Mouse (Mus musculus): ENCODE data around the gene Tex52. TPM values are rescaled to one million over a fixed set of nuclear protein-coding genes. Genes with fewer than 3 reads are reported as not detected.

The Tex52 gene
- polyA plus RNA-seq (2014; fragmentation: Nextera tagmentation; extraction: Ambion mirVana): 1.1 and 1.7 TPM in 2 replicates

DNA sequence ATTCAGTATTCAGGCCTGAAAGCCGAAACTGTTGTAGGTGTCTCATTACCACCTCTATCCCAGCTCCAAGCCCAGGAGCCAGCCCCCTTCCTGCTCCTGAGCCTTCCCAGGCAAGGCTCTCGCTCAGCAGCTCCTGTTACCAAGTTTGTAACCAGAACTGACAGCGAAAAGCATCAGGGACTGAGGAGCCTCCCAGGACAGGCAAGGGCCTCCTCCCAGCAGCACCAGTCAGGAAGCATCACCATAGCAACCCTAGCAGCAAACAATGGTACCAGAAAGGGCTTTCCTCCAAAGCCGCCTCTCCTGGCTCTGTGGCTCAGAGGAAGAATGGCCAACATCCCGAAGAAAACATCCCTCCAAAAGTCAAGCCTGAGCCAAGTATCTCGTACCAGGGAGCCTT lies at the start of gene Tex52, which contains the start of gene Gm44596:
Gene Tex52 (plus strand): TSS at position 265 of the 400 bp plus-strand sequence.
Gene Gm44596 (plus strand): TSS at position 312 of the 400 bp plus-strand sequence.
- H3K4me2 ChIP-seq (ENCODE audit: low read depth, low read length): no peak within 1 kb of the TSS
- no peaks in the 10 kb centered on the region for H3K9me3 ChIP-seq (ENCODE audit: control insufficient read depth, low read length)
- WGBS: 38% methylated on average over 6 of the region's 6 CpGs
- H3K36me3 ChIP-seq (ENCODE audit: control insufficient read depth, insufficient read depth, low read length): peaks cover 48% of the 10 kb centered on the region
- ATAC-seq (ENCODE audit: low read depth) (peak; percentile 91), DNase-seq (ENCODE audit: low spot score) (peak; percentile 85)
- H3K4me1 ChIP-seq (ENCODE audit: control insufficient read depth, insufficient read depth, low read length): peaks cover 7% of the 10 kb centered on the region
- H3K4me3 ChIP-seq (ENCODE audit: low read depth, low read length): no peak within 1 kb of the TSS
- H3K27ac ChIP-seq (replicated peaks; ENCODE audit: low read depth, low read length): peak within 1 kb of the TSS; percentile 28
- no peak within 1 kb of the TSS for H3K9ac ChIP-seq (ENCODE audit: low read depth, low read length)
- no peaks in the 10 kb centered on the region for H3K27me3 ChIP-seq (replicated peaks; ENCODE audit: control insufficient read depth, insufficient read depth, low read length)

DNA sequence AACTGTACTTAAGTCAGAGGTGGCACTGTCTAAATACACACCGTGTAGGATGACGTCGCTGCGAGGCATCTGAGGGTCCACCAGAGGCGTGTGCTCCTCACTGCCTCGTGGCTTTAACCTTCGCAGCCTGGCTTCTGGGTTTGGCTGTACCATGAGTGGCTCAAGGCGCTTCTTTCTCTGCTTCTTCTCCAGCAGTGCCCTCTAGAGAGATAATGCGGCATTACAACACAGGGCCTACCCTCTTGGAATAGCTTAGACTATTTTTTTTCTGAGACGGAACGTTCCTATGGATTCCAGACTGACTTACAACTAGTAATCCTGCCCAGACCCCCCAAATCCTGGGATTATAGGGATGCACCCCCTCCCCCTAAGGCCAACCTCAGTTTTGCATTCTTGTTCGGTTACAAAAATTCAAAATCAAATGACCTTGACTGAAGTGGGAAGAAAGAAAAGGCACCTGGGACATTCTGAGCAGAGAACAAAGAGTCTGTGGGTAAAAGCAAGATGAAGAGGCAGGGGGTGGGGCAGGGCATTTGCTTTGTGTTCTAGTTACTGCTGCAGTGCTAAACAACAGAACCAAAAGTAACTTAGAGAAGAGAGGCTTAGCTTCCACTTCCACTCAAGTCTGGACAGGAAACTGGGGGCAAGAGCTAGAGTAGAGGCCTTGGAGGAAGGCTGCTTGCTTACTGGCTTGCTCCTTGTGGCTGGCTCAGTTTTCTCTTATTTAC lies 40.7 kb upstream of the Tex52 start:
- H3K9ac ChIP-seq (ENCODE audit: low read depth, low read length): no peak overlapping the region
- DNase-seq (ENCODE audit: low spot score) (peak; percentile 87), ATAC-seq (ENCODE audit: low read depth) (peak; percentile 47)
- no peak overlapping the region for H3K4me3 ChIP-seq (ENCODE audit: low read depth, low read length)
- H3K4me1 ChIP-seq (ENCODE audit: control insufficient read depth, insufficient read depth, low read length): 0 out of 2 replicates have a peak, but pooled peaks cover 9% of the 10 kb centered on the region
- H3K36me3 ChIP-seq (ENCODE audit: control insufficient read depth, insufficient read depth, low read length): peaks cover 59% of the 10 kb centered on the region
- no peak overlapping the region for H3K27ac ChIP-seq (replicated peaks; ENCODE audit: low read depth, low read length)
- H3K4me2 ChIP-seq (ENCODE audit: low read depth, low read length): no peak overlapping the region
- no peaks in the 10 kb centered on the region for H3K27me3 ChIP-seq (replicated peaks; ENCODE audit: control insufficient read depth, insufficient read depth, low read length)
- 17% methylated on average over 12 of the region's 12 CpGs for WGBS
- H3K9me3 ChIP-seq (ENCODE audit: control insufficient read depth, low read length): peaks cover 16% of the 10 kb centered on the region

DNA sequence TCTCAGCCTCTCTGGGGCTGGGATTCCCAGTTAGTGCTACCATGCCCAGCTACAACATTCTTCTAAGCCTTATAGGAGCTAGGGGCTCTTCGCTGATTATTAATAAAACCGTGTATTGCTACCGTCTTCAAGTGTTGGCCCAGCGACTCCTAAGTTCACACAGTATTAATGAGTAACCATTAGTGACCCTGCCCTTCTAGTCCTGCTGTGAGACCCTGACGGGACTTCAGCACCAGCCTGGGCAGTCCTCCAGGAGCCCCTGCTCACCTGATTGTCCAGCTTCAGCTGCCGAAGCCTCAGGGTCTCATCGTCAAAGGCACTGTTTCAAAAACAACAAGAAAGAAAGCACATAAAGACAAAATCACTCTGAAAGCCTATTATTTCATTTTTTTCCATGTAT lies 37.8 kb upstream of the Tex52 start:
- Histone ChIP-seq H3K9me3 (ENCODE audit: control insufficient read depth, low read length) (no peaks in the 10 kb centered on the region), H3K4me1 (ENCODE audit: control insufficient read depth, insufficient read depth, low read length) (0 out of 2 replicates have a peak, but pooled peaks cover 9% of the 10 kb centered on the region), H3K27ac (replicated peaks; ENCODE audit: low read depth, low read length) (no peak overlapping the region), H3K36me3 (ENCODE audit: control insufficient read depth, insufficient read depth, low read length) (peaks cover 42% of the 10 kb centered on the region), H3K27me3 (replicated peaks; ENCODE audit: control insufficient read depth, insufficient read depth, low read length) (no peaks in the 10 kb centered on the region), H3K4me2 (ENCODE audit: low read depth, low read length) (no peak overlapping the region), H3K9ac (ENCODE audit: low read depth, low read length) (no peak overlapping the region), H3K4me3 (ENCODE audit: low read depth, low read length) (no peak overlapping the region)
- whole genome bisulfite sequencing: 85% methylated on average over 7 of the region's 7 CpGs
- ATAC-seq (ENCODE audit: low read depth): no peak
- no peak for DNase-seq (ENCODE audit: low spot score)

DNA sequence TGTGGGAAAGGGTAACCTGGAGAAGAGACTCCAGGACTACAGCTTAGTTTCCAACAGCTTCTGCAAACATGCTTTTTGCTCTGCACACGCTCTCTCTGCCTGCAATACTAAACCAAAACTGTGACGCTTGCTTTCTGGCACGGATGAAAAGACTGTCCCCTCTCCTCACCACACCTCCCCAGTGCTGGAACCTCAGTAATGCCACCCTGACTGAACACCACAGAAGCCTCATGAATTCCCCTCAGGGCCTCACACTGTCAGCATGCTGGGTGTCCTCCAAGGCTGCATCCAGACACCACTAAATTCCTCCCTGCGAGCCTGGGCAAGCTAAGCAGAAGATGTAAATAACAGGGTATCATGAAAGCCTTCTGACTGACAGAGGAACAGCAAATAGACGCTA lies 36.4 kb upstream of the Tex52 start:
- peaks cover 37% of the 10 kb centered on the region for H3K36me3 ChIP-seq (ENCODE audit: control insufficient read depth, insufficient read depth, low read length)
- H3K9me3 ChIP-seq (ENCODE audit: control insufficient read depth, low read length): no peaks in the 10 kb centered on the region
- peak overlapping the region; percentile 35 for H3K27ac ChIP-seq (replicated peaks; ENCODE audit: low read depth, low read length)
- H3K27me3 ChIP-seq (replicated peaks; ENCODE audit: control insufficient read depth, insufficient read depth, low read length): no peaks in the 10 kb centered on the region
- H3K9ac ChIP-seq (ENCODE audit: low read depth, low read length): no peak overlapping the region
- WGBS: 30% methylated on average over 5 of the region's 5 CpGs
- H3K4me3 ChIP-seq (ENCODE audit: low read depth, low read length): no peak overlapping the region
- 0 out of 2 replicates have a peak, but pooled peaks cover 9% of the 10 kb centered on the region for H3K4me1 ChIP-seq (ENCODE audit: control insufficient read depth, insufficient read depth, low read length)
- peak; percentile 90 for DNase-seq (ENCODE audit: low spot score)
- no peak overlapping the region for H3K4me2 ChIP-seq (ENCODE audit: low read depth, low read length)
- ATAC-seq (ENCODE audit: low read depth): peak; percentile 86

DNA sequence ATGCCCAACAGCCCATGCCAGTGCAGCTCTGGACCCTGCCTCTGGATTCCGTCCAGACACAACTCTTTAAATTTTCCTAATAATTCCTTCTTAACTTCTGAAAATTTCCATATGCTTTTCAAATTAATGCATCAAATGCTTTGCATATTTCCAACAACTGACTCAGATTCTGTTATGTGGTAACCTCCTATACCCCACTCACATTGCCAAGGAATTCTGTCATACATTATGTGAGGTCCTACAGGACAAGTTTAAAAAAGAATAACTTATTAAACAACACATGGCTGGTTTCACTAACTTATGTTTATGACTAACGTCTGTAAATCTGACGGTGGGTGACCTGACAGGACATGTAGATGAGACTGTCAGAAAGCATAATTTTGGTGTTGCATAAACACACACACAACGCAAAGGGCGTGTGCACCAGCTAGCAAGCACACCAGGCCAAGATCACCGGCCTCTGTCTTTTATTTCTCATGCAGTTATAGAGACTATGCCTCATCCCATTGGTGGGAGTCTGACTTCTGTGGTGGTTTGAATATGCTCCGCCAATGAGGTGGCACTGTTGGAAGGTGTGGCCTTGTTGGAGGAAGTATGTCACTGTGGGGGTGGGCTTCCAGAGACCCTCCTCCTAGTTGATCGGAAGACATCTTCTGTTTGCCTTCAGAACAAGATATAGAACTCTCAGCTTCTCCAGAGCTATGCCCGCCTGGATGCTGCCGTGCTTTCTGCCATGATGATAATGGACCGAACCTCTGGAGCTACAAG lies 33.1 kb upstream of the Tex52 start:
- H3K4me2 ChIP-seq (ENCODE audit: low read depth, low read length): no peak overlapping the region

DNA sequence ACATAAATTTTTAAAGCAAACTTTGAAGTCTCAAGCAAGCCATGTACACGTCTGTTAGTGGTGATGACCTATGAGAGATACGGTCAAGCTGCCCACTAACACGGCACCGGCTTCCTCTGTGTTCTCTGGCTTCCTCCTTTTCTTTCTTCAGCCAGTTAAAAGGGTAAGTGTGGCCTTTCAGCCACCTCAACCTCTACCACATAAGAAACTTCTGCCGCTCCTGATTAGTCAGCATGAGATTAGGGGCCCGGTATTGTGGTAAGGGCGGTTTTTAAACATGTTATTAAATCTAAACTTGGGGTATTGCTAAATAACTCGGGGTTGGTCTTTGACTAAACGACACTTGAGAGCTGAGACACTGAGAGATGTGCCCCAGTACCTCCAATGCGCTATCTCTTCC lies 29.6 kb upstream of the Tex52 start:
- Histone ChIP-seq H3K4me2 (ENCODE audit: low read depth, low read length) (no peak overlapping the region), H3K27me3 (replicated peaks; ENCODE audit: control insufficient read depth, insufficient read depth, low read length) (no peaks in the 10 kb centered on the region), H3K9me3 (ENCODE audit: control insufficient read depth, low read length) (no peaks in the 10 kb centered on the region), H3K9ac (ENCODE audit: low read depth, low read length) (no peak overlapping the region), H3K27ac (replicated peaks; ENCODE audit: low read depth, low read length) (no peak overlapping the region), H3K36me3 (ENCODE audit: control insufficient read depth, insufficient read depth, low read length) (peaks cover 19% of the 10 kb centered on the region), H3K4me1 (ENCODE audit: control insufficient read depth, insufficient read depth, low read length) (peaks cover 11% of the 10 kb centered on the region; the same call in 1 of the 2 replicates), H3K4me3 (ENCODE audit: low read depth, low read length) (no peak overlapping the region)
- 84% methylated on average over 10 of the region's 10 CpGs for WGBS
- DNase-seq (ENCODE audit: low spot score) (peak; percentile 39), ATAC-seq (ENCODE audit: low read depth) (no peak)

More for the DNA sequence above, 33.1 kb upstream of the Tex52 start:
- 85% methylated on average over 11 of the region's 11 CpGs for WGBS
- DNase-seq (ENCODE audit: low spot score): no peak
- ATAC-seq (ENCODE audit: low read depth): no peak
- Histone ChIP-seq H3K4me3 (ENCODE audit: low read depth, low read length) (no peak overlapping the region), H3K27me3 (replicated peaks; ENCODE audit: control insufficient read depth, insufficient read depth, low read length) (no peaks in the 10 kb centered on the region), H3K36me3 (ENCODE audit: control insufficient read depth, insufficient read depth, low read length) (peaks cover 21% of the 10 kb centered on the region), H3K9ac (ENCODE audit: low read depth, low read length) (no peak overlapping the region), H3K4me1 (ENCODE audit: control insufficient read depth, insufficient read depth, low read length) (peaks cover 12% of the 10 kb centered on the region; the same call in 1 of the 2 replicates), H3K9me3 (ENCODE audit: control insufficient read depth, low read length) (no peaks in the 10 kb centered on the region), H3K27ac (replicated peaks; ENCODE audit: low read depth, low read length) (no peak overlapping the region)

DNA sequence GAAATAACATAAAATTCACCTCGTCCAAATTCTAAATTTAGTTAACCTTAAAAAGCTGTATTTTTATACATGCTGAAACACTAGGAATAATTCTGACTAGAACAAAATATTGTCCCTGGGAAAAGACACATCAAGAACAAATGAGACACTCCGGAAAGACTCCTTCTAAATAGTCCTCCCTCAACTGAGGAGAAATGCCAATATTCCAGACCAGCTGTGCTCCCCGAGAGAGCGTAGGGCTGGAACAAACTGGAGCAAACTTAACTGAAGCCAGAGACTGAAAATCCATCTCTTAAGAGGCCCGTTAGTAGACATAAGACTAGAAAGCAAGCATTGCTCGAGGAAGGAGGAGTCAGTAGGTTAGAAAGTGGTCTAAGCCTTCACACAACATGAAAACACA lies 28.5 kb upstream of the Tex52 start:
- H3K4me2 ChIP-seq (ENCODE audit: low read depth, low read length): no peak overlapping the region
- WGBS: 75% methylated on average over 6 of the region's 6 CpGs
- H3K9ac ChIP-seq (ENCODE audit: low read depth, low read length): no peak overlapping the region
- no peaks in the 10 kb centered on the region for H3K27me3 ChIP-seq (replicated peaks; ENCODE audit: control insufficient read depth, insufficient read depth, low read length)
- ATAC-seq (ENCODE audit: low read depth) (no peak), DNase-seq (ENCODE audit: low spot score) (no peak)
- H3K36me3 ChIP-seq (ENCODE audit: control insufficient read depth, insufficient read depth, low read length): peaks cover 22% of the 10 kb centered on the region
- no peak overlapping the region for H3K4me3 ChIP-seq (ENCODE audit: low read depth, low read length)
- H3K4me1 ChIP-seq (ENCODE audit: control insufficient read depth, insufficient read depth, low read length): peaks cover 11% of the 10 kb centered on the region; the same call in 1 of the 2 replicates
- H3K27ac ChIP-seq (replicated peaks; ENCODE audit: low read depth, low read length): peak overlapping the region; percentile 25
- no peaks in the 10 kb centered on the region for H3K9me3 ChIP-seq (ENCODE audit: control insufficient read depth, low read length)

DNA sequence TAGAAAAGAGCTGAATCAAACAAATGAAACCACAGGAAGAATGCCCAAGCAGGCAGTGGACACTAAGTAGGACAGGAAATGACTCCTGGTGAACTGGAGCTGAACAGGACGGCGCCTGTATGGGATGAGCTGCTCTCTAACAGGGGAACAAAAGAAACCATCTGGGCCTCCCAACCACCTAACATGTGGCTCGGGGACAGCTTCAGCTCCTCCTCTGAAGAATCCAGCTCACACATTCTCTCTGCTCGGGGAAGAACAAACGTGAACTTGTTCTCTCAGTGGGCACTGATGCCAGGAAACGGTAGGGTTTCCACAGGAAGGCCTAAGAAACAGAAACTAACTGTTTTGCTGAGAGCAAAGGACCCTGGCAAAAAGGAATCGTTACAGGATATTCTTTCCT lies 25.5 kb upstream of the Tex52 start:
- Histone ChIP-seq H3K9ac (ENCODE audit: low read depth, low read length) (no peak overlapping the region), H3K4me1 (ENCODE audit: control insufficient read depth, insufficient read depth, low read length) (peaks cover 22% of the 10 kb centered on the region; the same call in 1 of the 2 replicates), H3K9me3 (ENCODE audit: control insufficient read depth, low read length) (no peaks in the 10 kb centered on the region), H3K27me3 (replicated peaks; ENCODE audit: control insufficient read depth, insufficient read depth, low read length) (no peaks in the 10 kb centered on the region), H3K27ac (replicated peaks; ENCODE audit: low read depth, low read length) (peak overlapping the region; percentile 67), H3K4me2 (ENCODE audit: low read depth, low read length) (no peak overlapping the region), H3K36me3 (ENCODE audit: control insufficient read depth, insufficient read depth, low read length) (peaks cover 10% of the 10 kb centered on the region), H3K4me3 (ENCODE audit: low read depth, low read length) (no peak overlapping the region)
- peak; percentile 45; the same call in 1 of the 2 replicates for ATAC-seq (ENCODE audit: low read depth)
- DNase-seq (ENCODE audit: low spot score): peak; percentile 64
- WGBS: 24% methylated on average over 7 of the region's 7 CpGs

All from embryonic facial prominence, embryonic 14.5 days (tissue).